Mouse (Mus musculus): ENCODE data around the gene Hhat.

Hhat gene

GRCm38 (mm10) chr1:192543686-192544085 is 227.3 kb downstream of the Hhat start:
- 93% methylated on average over 4 of the region's 4 CpGs for WGBS

GRCm38 (mm10) chr1:192542093-192542492 is 228.9 kb downstream of the Hhat start:
- WGBS: 94% methylated on average over 2 of the region's 2 CpGs

- WGBS: 74% methylated on average over 7 of the region's 7 CpGs
These were observed 233.9 kb downstream of the Hhat start for GRCm38 (mm10) chr1:192537169-192537568.

GRCm38 (mm10) chr1:192536440-192536839 is 234.6 kb downstream of the Hhat start:
- 61% methylated on average over 1 of the region's 1 CpGs for WGBS

- WGBS: 64% methylated on average over 2 of the region's 2 CpGs
These were observed 238.8 kb downstream of the Hhat start for GRCm38 (mm10) chr1:192532212-192532611.

- WGBS: 88% methylated on average over 2 of the region's 2 CpGs
These were observed 239.4 kb downstream of the Hhat start for GRCm38 (mm10) chr1:192531490-192532146.

- 69% methylated on average over 14 of the region's 14 CpGs for WGBS
These were observed 245.2 kb downstream of the Hhat start for GRCm38 (mm10) chr1:192525711-192526350.

- WGBS: 55% methylated on average over 12 of the region's 12 CpGs
These were observed 248.4 kb downstream of the Hhat start for GRCm38 (mm10) chr1:192522376-192523178.

GRCm38 (mm10) chr1:192520836-192521435 is 250.1 kb downstream of the Hhat start:
- 35% methylated on average over 13 of the region's 13 CpGs for WGBS

GRCm38 (mm10) chr1:192519713-192520112 is 251.3 kb downstream of the Hhat start:
- WGBS: 100% methylated on average over 1 of the region's 1 CpGs

GRCm38 (mm10) chr1:192515373-192515772 is 255.7 kb downstream of the Hhat start:
- 84% methylated on average over 3 of the region's 3 CpGs for WGBS

- 95% methylated on average over 1 of the region's 1 CpGs for WGBS
These were observed 258.2 kb downstream of the Hhat start for GRCm38 (mm10) chr1:192512821-192513220.

GRCm38 (mm10) chr1:192503651-192504050 is 267.4 kb downstream of the Hhat start:
- 84% methylated on average over 4 of the region's 4 CpGs for WGBS

GRCm38 (mm10) chr1:192502016-192502415 is 269.0 kb downstream of the Hhat start:
- 60% methylated on average over 9 of the region's 9 CpGs for WGBS

GRCm38 (mm10) chr1:192497505-192497904 is 273.5 kb downstream of the Hhat start:
- WGBS: 59% methylated on average over 2 of the region's 2 CpGs

GRCm38 (mm10) chr1:192489908-192490825 is 280.9 kb downstream of the Hhat start:
- WGBS: 61% methylated on average over 13 of the region's 13 CpGs

GRCm38 (mm10) chr1:192487571-192487970 is 283.5 kb downstream of the Hhat start:
- 90% methylated on average over 11 of the region's 11 CpGs for WGBS

- 26% methylated on average over 3 of the region's 3 CpGs for WGBS
These were observed 286.0 kb downstream of the Hhat start for GRCm38 (mm10) chr1:192485030-192485429.

- 57% methylated on average over 8 of the region's 8 CpGs for WGBS
These were observed 290.8 kb downstream of the Hhat start for GRCm38 (mm10) chr1:192480072-192480784.

GRCm38 (mm10) chr1:192478176-192478575 is 292.8 kb downstream of the Hhat start:
- 57% methylated on average over 5 of the region's 5 CpGs for WGBS

Data from cerebral cortex, adult 2 months (tissue).